Mouse (Mus musculus) thymus, adult 2 months (tissue): ENCODE data around the gene Slc35g1.

Source experiments
- CTCF ChIP-seq: fragments of 200-500 bp; IDR thresholded peaks from 2 replicates; pipeline ENCODE4 v1.5.1; 2012; ENCODE audit warnings: mild to moderate bottlenecking, control low read depth, low read length, moderate library complexity, borderline replicate concordance; ENCODE audit not compliant: control insufficient read depth, poor library complexity, insufficient read depth; ENCODE audit errors: extremely low read depth
- POLR2A ChIP-seq: fragments of 200-500 bp; IDR thresholded peaks from 2 replicates; pipeline ENCODE4 v1.6.1; 2012; ENCODE audit warnings: mild to moderate bottlenecking, low read length, control low read depth, moderate library complexity; ENCODE audit not compliant: control insufficient read depth, poor library complexity, insufficient read depth; ENCODE audit errors: extremely low read depth

DNA sequence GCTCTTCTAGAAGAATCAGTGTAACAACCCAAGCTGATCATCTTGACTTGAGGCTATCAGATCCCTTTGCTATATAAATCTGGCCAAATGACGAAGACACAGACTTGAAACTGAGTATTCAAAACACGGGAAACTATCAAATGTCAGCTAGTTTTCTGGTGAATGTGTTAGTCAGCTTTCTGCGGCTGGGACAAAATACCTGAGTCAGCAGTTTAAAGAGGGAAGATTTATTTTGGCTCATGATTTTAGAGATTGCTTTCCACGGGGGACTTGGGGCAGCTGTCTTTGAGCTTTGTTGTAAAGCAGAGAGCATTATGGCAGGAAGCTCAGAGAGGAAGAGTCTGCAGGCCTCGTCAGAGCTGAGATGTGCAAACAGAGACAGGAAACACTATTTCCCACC is 50.0 kb downstream of the Slc35g1 start:
- TF ChIP-seq POLR2A (no peak), CTCF (no peak)
